Mouse (Mus musculus): ENCODE results near the gene Retreg3.

Retreg3 gene

DNA sequence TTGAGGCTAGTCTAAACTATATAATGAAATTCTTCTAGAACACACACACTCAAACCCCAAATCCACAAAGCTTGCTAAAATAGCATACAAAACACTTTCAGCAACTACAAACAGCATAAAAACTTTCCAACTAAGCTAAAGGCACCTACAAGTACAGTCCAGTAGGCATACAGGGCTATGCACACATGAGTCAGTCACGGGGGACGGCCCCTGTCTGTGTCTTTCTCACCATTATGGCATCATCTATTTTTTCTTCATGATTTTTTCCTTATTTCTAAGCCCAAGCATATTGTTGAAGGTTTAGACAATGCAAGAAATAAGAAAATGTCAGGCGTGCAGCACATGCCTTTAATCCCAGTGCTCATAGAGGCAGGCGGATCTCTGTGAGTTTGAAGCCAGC lies 8.5 kb downstream of the Retreg3 start:
- no peak for DNase-seq

DNA sequence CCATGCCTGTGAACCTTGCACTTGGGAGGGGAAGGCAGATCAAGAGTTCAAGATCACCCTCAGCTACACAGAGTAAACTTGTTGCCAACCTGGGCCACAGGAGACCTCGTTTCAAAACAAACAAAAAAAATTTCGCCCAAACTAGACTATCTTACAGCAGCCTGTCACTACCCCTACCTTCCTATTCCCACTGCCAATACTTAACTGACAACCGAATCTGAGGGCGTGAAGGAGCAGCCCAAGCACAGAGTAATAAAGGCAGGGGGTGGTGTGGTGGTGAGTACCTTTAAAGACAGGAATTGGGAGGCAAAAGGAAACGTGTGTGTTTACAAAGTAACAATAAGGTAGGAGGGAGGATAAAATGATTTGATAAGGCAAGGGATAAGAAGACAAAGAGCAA lies 9.0 kb downstream of the Retreg3 start:
- DNase-seq: no peak

DNA sequence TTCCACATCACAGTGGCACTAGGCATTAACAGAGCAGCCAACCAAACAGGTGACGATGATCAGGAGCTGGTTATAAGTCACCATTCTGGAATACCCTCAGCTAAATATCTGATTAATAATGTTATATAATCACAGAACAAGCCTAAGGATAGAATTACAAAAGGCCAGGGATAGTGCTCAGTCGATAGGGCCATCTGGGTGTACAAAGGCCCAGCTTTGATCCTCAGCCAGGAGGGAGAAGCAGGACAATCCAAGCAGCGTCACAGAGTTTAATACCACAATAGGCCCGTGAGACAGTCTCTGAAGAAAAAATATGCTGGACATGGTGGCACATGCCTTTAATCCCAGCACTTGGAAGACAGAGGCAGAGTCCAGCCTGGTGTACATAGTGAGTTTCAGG lies 10.3 kb downstream of the Retreg3 start:
- DNase-seq: no peak

GRCm38 (mm10) chr11:101103011-101103410 lies 16.7 kb downstream of the Retreg3 start:
- no peak for DNase-seq

GRCm38 (mm10) chr11:101098231-101098630 lies 21.5 kb downstream of the Retreg3 start:
- no peak for DNase-seq

DNA sequence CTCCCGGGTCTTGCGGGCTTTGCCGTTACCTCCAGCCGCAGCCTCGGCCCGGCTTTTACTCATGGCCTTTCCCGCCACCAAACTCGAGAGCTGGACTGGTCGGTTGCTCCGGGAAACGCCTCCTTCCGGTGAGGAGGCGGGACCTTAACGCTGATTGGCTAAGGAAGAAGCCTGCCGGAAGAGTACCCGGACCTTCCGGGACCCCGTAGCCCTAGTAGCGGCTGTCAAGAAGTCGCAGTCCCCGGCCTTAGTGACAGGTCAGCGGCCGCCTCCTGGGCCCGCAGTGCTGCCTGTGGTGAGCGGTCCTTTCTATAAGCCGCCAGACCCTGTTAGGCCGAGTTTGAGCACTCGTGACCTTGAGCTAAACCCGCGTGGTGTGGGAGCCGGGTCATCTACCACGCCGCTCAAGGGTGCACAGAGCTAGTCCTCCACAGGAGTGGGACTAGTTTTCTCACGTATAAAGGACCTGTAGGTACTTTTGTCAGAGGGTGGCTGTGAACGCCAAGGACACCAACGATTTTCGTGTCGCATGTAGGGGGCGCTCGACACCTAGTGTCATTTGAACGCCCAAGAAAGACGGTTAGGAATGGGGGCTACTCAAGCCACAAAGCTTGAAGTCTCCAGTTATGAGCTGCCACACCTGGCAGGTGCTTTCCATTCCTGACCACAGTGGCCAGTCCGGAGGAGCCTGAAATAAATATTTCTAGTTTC lies 24.2 kb downstream of the Retreg3 start, which contains the start of gene Psmc3ip:
Psmc3ip (minus strand) TSS at position 123 of the 711 bp plus-strand sequence.
- DNase-seq: peak; percentile 96

DNA sequence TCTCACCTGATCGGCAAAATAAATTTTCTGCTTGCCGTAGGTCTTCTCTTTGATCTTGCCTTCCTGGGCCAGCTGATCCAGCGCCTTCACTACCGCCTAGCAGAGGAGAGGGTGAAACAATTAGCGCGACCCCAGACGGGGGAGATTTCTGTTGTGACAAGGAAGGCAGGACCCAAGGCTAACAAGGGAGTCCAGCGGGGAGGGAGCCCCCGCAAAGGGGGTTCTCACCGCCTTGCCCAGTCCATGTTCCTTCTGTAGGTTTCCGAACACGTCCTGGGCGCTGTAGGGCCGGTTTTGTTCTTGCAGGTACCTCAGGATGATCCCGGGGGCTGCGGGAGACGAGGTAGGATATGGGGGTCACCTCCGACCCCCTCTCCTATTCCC lies 24.8 kb downstream of the Retreg3 start:
- no peak for DNase-seq

- DNase-seq: no peak
These were observed 29.8 kb downstream of the Retreg3 start for GRCm38 (mm10) chr11:101089931-101090330.

- peak; percentile 62 for DNase-seq
These were observed 32.0 kb downstream of the Retreg3 start for GRCm38 (mm10) chr11:101087682-101088055.

GRCm38 (mm10) chr11:101086756-101087681 lies 32.7 kb downstream of the Retreg3 start, which contains the start of gene Mlx:
Mlx (plus strand) TSS chr11:101087277.
- DNase-seq: peak; percentile 92

GRCm38 (mm10) chr11:101086323-101086674 lies 33.4 kb downstream of the Retreg3 start:
- no peak for DNase-seq

DNA sequence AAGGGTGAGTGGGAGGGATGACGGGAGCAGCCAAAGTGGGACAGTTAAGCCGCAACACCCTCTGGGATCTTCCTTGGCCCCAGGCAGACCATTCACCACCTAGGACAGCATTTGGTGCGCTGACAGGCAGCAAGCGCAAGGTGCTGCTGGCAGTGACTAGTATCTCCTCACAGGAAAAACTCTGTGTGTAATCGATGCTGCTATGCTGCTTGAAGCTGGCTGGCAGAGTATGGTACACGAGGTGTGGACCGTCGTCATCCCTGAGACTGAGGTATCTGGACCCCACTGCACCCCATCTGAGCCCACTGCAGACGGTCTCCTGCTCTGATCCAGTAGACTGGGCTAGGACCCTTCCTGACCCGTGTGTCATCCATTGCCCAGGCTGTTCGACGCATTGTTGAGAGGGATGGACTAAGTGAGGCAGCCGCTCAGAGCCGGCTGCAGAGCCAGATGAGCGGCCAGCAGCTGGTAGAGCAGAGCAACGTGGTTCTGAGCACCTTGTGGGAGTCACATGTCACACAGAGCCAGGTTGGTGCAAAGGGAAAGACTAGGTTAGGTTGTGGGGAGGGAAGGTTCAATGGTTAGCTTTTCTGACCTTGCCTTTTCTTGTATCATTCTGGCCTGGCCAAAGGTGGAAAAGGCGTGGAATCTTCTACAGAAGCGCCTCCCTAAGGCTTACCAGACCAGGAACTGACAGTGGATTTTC lies 33.9 kb downstream of the Retreg3 start:
- peak; percentile 73 for DNase-seq

DNA sequence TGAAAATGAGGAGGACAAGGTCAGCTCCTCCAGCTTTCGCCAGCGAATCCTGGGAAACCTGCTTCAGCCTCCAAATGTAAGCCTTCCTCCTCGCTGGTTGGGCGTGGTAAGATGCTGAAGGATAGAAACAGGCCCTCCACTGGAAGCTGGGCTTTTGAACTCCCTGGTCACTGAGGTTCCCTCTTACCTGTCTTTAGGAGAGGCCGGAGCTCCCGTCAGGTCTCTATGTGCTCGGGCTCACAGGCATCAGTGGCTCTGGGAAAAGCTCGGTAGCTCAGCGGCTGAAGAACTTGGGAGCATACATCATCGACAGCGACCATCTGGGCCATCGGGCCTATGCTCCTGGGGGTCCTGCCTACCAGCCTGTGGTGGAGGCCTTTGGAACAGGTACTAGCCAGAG lies 34.9 kb downstream of the Retreg3 start:
- DNase-seq: no peak

- DNase-seq: no peak
These were observed 35.4 kb downstream of the Retreg3 start for GRCm38 (mm10) chr11:101084246-101084645.

- DNase-seq: peak; percentile 72
These were observed 36.5 kb downstream of the Retreg3 start for GRCm38 (mm10) chr11:101083083-101083697.

GRCm38 (mm10) chr11:101082208-101083082 lies 37.2 kb downstream of the Retreg3 start, which contains the start of gene Coasy:
Coasy (plus strand) TSS chr11:101082565.
- peak; percentile 85 for DNase-seq

DNA sequence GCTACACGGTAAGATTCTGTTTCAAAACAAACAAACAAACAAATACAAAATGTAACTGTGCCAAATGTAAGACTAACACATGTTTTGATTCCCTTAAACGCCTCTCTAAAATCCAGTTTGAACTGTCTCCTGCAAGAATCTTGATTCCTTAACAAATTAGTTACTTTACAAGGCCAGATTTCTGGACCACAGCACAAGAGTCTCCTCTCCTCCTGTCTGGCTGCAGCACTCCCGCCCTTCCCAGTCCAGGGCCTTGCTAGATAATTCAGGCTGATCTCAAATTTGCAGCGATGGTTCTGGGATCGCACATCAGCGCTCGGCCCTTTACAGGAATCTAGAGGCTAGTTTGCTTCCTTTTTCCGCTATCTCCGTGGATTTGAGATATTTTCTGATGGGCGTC lies 38.0 kb downstream of the Retreg3 start:
- no peak for DNase-seq

DNA sequence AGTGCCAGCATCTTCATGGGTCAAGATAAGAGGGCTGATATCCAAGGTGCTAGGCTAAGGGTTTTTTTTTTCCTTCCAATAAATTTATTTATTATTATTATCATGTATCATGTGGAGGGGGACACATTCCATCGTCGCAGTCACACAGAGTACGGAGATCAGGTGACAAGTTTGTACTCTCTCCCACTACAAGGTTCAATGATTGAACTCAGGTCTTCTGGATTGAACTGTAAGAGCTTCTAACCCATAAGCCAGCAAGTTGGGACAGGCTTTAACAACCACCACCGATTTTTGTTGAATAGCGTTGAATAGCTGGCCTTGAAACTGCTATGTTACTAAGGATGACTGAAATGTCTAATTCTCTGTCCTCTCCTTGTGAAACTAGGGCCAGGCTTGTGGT lies 39.3 kb downstream of the Retreg3 start:
- DNase-seq: no peak

GRCm38 (mm10) chr11:101079746-101080145 lies 39.9 kb downstream of the Retreg3 start:
- no peak for DNase-seq

DNA sequence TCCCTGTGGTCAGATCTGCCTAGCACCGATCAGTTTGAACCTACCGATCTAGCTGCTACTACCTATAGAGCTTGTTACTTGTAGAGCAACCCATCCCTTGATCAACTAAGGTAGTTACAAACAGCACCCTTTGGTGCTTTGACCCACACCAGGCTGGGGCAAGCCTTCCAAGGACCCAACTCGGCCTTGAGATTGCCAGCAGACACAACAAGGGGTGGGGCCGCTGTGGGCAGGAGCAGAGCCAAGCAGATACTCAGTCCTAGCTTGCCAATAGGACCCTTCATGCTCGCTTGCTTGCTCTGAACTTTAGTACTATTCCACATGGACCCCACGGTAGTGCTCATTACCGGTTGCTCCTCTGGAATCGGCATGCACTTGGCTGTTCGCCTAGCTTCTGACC lies 41.6 kb downstream of the Retreg3 start, which contains the start of gene Hsd17b1:
Hsd17b1 (plus strand) TSS at position 291 of the 400 bp plus-strand sequence.
- DNase-seq: no peak

DNA sequence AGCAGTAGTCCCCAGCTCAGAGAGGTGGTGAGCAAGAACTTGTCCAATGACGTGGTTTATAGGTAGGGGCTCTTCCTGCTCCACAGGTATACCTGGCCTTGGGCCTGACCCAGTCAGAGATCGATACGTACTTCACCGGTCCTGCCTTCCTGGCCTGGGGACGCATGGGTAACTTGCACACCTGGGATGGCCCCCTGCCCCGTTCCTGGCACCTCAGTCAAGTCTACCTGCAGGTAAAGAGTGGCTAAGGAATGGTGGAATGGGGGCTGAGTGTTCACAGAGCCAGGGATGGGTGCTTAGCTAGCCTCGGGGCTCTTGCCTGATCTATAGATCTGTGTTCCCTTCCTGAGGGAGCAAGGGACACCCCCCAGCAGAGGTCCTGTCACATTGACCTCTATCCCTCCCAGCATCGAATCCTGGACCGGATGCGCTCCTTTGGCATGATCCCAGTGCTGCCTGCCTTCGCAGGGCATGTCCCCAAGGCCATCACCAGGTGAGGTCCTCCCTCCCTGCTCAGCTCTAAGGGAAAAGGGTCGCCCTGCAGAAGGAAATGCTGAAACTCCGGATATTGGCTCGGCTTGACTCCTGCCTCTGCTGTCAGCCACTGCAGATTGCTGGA lies 47.8 kb downstream of the Retreg3 start:
- DNase-seq: no peak

Data from kidney, adult 11 months (tissue).